Mouse (Mus musculus) hindbrain, embryonic 16.5 days (tissue): ENCODE results near the gene Rps6ka6. TPM values are rescaled to one million over a fixed set of nuclear protein-coding genes. Genes with fewer than 3 reads are reported as not detected.

Experiments used
- ATAC-seq: fragments of 200-750 bp; cut with Nextera tagmentation; 2 replicates; pipeline ENCODE4 v1.8.0; 2017; ENCODE audit warnings: moderate TSS enrichment, moderate library complexity
- H3K27ac ChIP-seq: fragments of 300-500 bp; sonication (generic); 2 replicates; pipeline ENCODE4 v1.5.1; 2014; ENCODE audit warnings: low read depth, mild to moderate bottlenecking, control low read depth, low read length, moderate library complexity
- H3K27me3 ChIP-seq: fragments of 300-500 bp; sonication (generic); replicated peaks from 2 replicates; pipeline ENCODE4 v1.6.1; 2014; ENCODE audit warnings: low read length; ENCODE audit not compliant: control insufficient read depth, insufficient read depth
- H3K36me3 ChIP-seq: fragments of 300-500 bp; sonication (generic); 2 replicates; pipeline ENCODE4 v1.6.1; 2014; ENCODE audit warnings: mild to moderate bottlenecking, low read length, moderate library complexity, mixed read lengths; ENCODE audit not compliant: control insufficient read depth, insufficient read depth
- H3K4me1 ChIP-seq: fragments of 300-500 bp; sonication (generic); 2 replicates; pipeline ENCODE4 v1.6.1; 2014; ENCODE audit warnings: low read depth, low read length; ENCODE audit not compliant: control insufficient read depth, insufficient read depth
- H3K4me2 ChIP-seq: fragments of 300-500 bp; sonication (generic); 2 replicates; pipeline ENCODE4 v1.6.1; 2014; ENCODE audit warnings: mild to moderate bottlenecking, low read length, control low read depth, moderate library complexity
- H3K4me3 ChIP-seq: fragments of 300-500 bp; sonication (generic); 2 replicates; pipeline ENCODE4 v1.5.1; 2014; ENCODE audit warnings: mild to moderate bottlenecking, low read length, control low read depth, moderate library complexity
- H3K9ac ChIP-seq: fragments of 300-500 bp; sonication (generic); 2 replicates; pipeline ENCODE4 v1.6.1; 2014; ENCODE audit warnings: low read depth, mild to moderate bottlenecking, control low read depth, low read length, moderate library complexity
- H3K9me3 ChIP-seq: fragments of 300-500 bp; sonication (generic); 2 replicates; pipeline ENCODE4 v1.6.1; 2014; ENCODE audit warnings: mild to moderate bottlenecking, low read length, moderate library complexity; ENCODE audit not compliant: control insufficient read depth
- WGBS: fragments of 180-500 bp; shearing (Covaris S2); extraction: QIAGEN DNeasy Blood & Tissue Kit; methylation state at CpG from one replicate; pipeline ENCODE4 v1.1.7; 2014; 5-methylcytosine and 5-hydroxymethylcytosine counted together
- polyA plus RNA-seq: library from polyadenylated mRNA; unstranded; fragments of >200 nt; fragmentation: Nextera tagmentation; extraction: Ambion mirVana; gene quantifications from 2 replicates; pipeline ENCODE4 v1.2.1, GENCODE M21; 2015

Gene Rps6ka6
- 32.2 and 35.8 TPM in 2 replicates for polyA plus RNA-seq

- H3K9ac ChIP-seq: no peak within 1 kb of the TSS
- no peaks in the 10 kb centered on the region for H3K27me3 ChIP-seq
- no peaks in the 10 kb centered on the region for H3K9me3 ChIP-seq
- 75% methylated on average over 10 of the region's 10 CpGs for WGBS
- H3K4me2 ChIP-seq: no peak within 1 kb of the TSS
- H3K36me3 ChIP-seq: no peaks in the 10 kb centered on the region
- no peak within 1 kb of the TSS for H3K4me3 ChIP-seq
- no peak within 1 kb of the TSS for H3K27ac ChIP-seq
- no peaks in the 10 kb centered on the region for H3K4me1 ChIP-seq
- ATAC-seq: no peak
Measured at GRCm38 (mm10) chrX:111537859-111538258, at the start of gene Rps6ka6. Rps6ka6 (minus strand) TSS chrX:111537959.

DNA sequence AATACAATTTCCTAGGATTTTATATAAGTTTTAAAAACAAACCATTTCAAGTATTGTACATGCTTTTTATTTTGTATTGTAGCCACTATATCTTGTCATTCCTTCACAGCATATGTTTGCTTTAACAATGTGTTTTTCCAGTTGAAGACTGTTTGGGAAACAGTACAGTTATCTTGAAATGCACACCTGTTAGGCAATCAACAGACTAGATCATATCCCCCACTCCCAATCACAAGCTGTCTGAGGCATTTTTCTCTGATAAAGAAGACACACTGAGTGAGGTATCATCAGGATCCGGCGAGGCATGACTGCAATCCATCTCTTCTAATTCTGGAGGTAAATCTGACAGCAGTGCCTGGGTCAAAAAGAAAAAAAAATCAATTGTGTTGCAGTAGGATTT is 39.3 kb upstream of the Rps6ka6 start:
- ATAC-seq: no peak

GRCm38 (mm10) chrX:111518206-111518605 is 19.6 kb downstream of the Rps6ka6 start:
- Histone ChIP-seq H3K9ac (no peak overlapping the region), H3K4me3 (no peak overlapping the region), H3K9me3 (no peaks in the 10 kb centered on the region), H3K36me3 (no peaks in the 10 kb centered on the region), H3K4me2 (no peak overlapping the region), H3K27ac (no peak overlapping the region), H3K4me1 (no peaks in the 10 kb centered on the region), H3K27me3 (no peaks in the 10 kb centered on the region)
- 65% methylated on average over 1 of the region's 1 CpGs for WGBS
- no peak for ATAC-seq

More for the DNA sequence above, 39.3 kb upstream of the Rps6ka6 start:
- Histone ChIP-seq H3K9me3 (no peaks in the 10 kb centered on the region), H3K36me3 (no peaks in the 10 kb centered on the region), H3K9ac (no peak overlapping the region), H3K4me1 (no peaks in the 10 kb centered on the region), H3K27ac (no peak overlapping the region), H3K4me3 (no peak overlapping the region), H3K4me2 (no peak overlapping the region), H3K27me3 (no peaks in the 10 kb centered on the region)
- WGBS: 87% methylated on average over 2 of the region's 2 CpGs

DNA sequence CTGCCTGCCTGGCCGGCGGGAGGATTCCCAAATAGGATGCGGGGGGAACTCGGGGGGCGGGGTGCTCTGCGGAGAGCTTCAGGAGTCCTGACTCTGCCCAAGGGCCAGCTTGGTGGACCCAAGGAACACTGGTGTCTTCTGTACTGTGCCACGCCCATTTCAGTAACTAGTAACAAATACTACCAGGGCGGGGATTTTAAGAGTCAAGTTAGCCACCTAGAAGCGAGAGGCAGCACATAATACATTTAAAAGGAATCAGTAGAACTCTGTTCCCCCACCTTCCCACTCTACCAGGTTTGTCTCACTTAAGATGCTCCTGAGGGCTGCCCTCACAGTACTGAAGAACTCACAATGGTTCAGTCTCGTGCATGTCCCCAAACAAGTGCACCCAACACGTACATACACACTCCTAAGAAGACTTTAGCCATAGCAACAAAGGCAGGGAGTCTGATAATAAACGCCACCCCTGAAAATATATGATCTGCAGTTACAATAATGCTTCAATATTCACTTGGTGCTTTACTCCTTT is 74.1 kb downstream of the Rps6ka6 start:
- no peaks in the 10 kb centered on the region for H3K27me3 ChIP-seq
- peak overlapping the region; percentile 73 for H3K9ac ChIP-seq
- H3K9me3 ChIP-seq: no peaks in the 10 kb centered on the region
- peak; percentile 46; the same call in 1 of the 2 replicates for ATAC-seq
- H3K27ac ChIP-seq: no peak overlapping the region; the same call in 1 of the 2 replicates
- peak overlapping the region; percentile 61 for H3K4me3 ChIP-seq
- 25% methylated on average over 9 of the region's 12 CpGs for WGBS
- H3K4me1 ChIP-seq: no peaks in the 10 kb centered on the region
- H3K36me3 ChIP-seq: no peaks in the 10 kb centered on the region
- peak overlapping the region; percentile 60 for H3K4me2 ChIP-seq

DNA sequence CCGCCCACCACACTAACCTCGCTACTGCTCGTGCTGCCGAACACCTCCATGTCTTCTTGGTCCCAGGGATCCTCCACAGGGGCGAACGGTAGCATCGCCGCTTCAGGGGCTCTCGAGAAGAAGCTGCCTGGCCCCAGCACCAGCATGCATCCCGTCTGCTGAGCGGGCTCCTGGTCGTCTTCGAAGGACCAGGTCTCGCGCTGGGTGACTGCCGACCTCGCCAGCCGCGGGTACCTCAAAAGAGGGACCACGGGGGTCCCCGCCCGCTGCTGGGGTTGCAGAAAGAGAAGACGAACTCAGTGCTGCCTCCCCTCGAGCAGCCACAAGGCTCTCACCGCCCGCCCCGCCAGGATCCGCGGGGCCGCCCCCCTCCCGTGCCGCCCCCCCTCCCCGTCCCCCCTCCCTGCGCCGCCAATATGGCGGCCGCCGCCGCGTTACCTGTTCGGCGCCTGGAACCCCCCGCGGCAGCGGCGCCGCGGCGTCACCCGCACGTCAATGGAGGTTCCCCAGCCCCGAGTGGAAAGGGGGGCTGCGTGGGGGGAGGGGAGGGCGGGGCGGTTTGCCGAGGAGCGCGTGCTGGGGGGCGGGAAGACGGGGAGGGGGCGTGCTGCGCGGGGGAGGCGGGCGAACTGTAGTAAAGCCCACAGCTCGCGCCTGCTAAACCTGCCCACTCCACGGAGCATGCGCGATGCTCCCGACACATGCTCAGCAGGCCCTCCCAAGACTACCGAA is 74.8 kb downstream of the Rps6ka6 start:
- H3K27me3 ChIP-seq: no peaks in the 10 kb centered on the region

GRCm38 (mm10) chrX:111462495-111462832 is 75.3 kb downstream of the Rps6ka6 start:
- Histone ChIP-seq H3K27me3 (no peaks in the 10 kb centered on the region), H3K4me3 (peak overlapping the region; percentile 61), H3K9ac (peak overlapping the region; percentile 73), H3K9me3 (no peaks in the 10 kb centered on the region), H3K27ac (peak overlapping the region; percentile 85), H3K4me2 (peak overlapping the region; percentile 60), H3K36me3 (no peaks in the 10 kb centered on the region), H3K4me1 (no peaks in the 10 kb centered on the region)
- peak; percentile 43; the same call in 1 of the 2 replicates for ATAC-seq
- 14% methylated on average over 21 of the region's 21 CpGs for WGBS

More for the DNA sequence above, 74.8 kb downstream of the Rps6ka6 start:
- no peaks in the 10 kb centered on the region for H3K36me3 ChIP-seq
- H3K9me3 ChIP-seq: no peaks in the 10 kb centered on the region
- no peaks in the 10 kb centered on the region for H3K4me1 ChIP-seq
- H3K9ac ChIP-seq: peak overlapping the region; percentile 73
- peak overlapping the region; percentile 61 for H3K4me3 ChIP-seq
- peak overlapping the region; percentile 85 for H3K27ac ChIP-seq
- ATAC-seq: peak; percentile 98
- H3K4me2 ChIP-seq: peak overlapping the region; percentile 60
- 25% methylated on average over 20 of the region's 72 CpGs for WGBS

DNA sequence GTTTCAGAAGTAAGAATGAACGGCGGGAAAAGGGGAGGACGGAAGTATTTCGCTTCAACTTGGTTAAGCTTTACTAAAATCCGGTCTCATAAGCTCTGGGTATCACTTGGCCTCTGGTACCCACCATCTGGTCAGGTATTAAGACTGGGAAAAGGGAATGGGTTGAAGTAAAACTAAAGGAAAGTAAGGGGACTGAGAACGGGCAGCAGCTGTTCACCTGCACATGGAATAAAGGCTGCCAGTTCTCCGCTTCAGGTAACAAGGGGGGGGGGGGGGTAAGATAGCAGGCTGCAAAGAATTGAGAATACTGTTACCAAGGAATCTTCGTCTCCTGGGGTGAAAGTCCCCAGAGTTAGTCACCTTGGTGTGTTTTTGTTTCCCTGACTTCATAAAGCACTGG is 75.7 kb downstream of the Rps6ka6 start:
- peak overlapping the region; percentile 73 for H3K9ac ChIP-seq
- H3K27ac ChIP-seq: no peak overlapping the region; the same call in 1 of the 2 replicates
- no peak for ATAC-seq
- no peaks in the 10 kb centered on the region for H3K9me3 ChIP-seq
- peak overlapping the region; percentile 61 for H3K4me3 ChIP-seq
- H3K36me3 ChIP-seq: no peaks in the 10 kb centered on the region
- no peaks in the 10 kb centered on the region for H3K27me3 ChIP-seq
- WGBS: 17% methylated on average over 8 of the region's 8 CpGs
- peak overlapping the region; percentile 60 for H3K4me2 ChIP-seq
- H3K4me1 ChIP-seq: no peaks in the 10 kb centered on the region

- H3K4me2 ChIP-seq: no peak overlapping the region
- no peaks in the 10 kb centered on the region for H3K9me3 ChIP-seq
- no peaks in the 10 kb centered on the region for H3K36me3 ChIP-seq
- H3K9ac ChIP-seq: no peak overlapping the region
- no peak overlapping the region for H3K4me3 ChIP-seq
- H3K4me1 ChIP-seq: no peaks in the 10 kb centered on the region
- H3K27ac ChIP-seq: no peak overlapping the region
- H3K27me3 ChIP-seq: no peaks in the 10 kb centered on the region
- ATAC-seq: no peak
Measured at GRCm38 (mm10) chrX:111460166-111460565, 77.6 kb downstream of the Rps6ka6 start.

DNA sequence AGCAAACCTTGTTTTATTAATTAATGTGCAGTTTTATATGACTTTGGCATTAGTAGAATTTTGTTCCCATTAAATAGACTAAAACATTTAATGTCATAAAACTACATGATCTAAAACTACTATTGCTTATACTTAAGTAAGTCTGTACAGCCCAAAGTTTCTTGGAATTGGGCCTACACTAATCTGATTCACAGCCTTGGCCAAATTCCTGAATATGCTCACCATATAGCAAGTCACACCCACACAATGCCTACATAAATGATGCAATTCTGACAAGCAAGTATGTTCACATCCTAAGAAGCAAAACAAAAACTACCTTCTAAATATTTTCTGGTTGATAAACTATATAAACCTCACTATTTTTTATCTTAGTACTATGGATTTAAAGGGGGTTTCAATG is 101.2 kb downstream of the Rps6ka6 start:
- Histone ChIP-seq H3K27ac (no peak overlapping the region), H3K36me3 (no peaks in the 10 kb centered on the region), H3K27me3 (no peaks in the 10 kb centered on the region), H3K9ac (no peak overlapping the region), H3K4me3 (no peak overlapping the region), H3K4me2 (no peak overlapping the region), H3K9me3 (no peaks in the 10 kb centered on the region), H3K4me1 (no peaks in the 10 kb centered on the region)
- ATAC-seq: no peak
